Comparison of ENCODE assay signal across 20 mouse cellular contexts in genomic region chr19:55582896-55583653, GRCm38 (mm10).
"Had no signal": no experiment of that assay in that cellular context is flagged by ENCODE, and none has a peak within 500 bp of the region (broad histone marks: within the 10 kb centered on the region; RNA-seq: fewer than 3 reads in every experiment).

No protein-coding gene starts in this region.

- H3K4me3 ChIP-seq: left cerebral cortex, adult 2 months; limb, embryonic 13.5 days; liver, embryonic 13.5 days; megakaryocyte, embryonic 14.5 days; midbrain, embryonic 10.5 days; neural tube, embryonic 12.5 days; neural tube, embryonic 15.5 days had no signal

- ATAC-seq: intestine, embryonic 16.5 days had no signal

- H3K4me2 ChIP-seq: limb, embryonic 13.5 days; liver, embryonic 13.5 days; neural tube, embryonic 12.5 days; neural tube, embryonic 15.5 days had no signal

- H3K27ac ChIP-seq: left cerebral cortex, adult 2 months; limb, embryonic 13.5 days; liver, embryonic 13.5 days; midbrain, embryonic 10.5 days; neural tube, embryonic 12.5 days; neural tube, embryonic 15.5 days had no signal

- H3K9me3 ChIP-seq: limb, embryonic 13.5 days; liver, embryonic 13.5 days; megakaryocyte, embryonic 14.5 days; midbrain, embryonic 10.5 days; neural tube, embryonic 12.5 days; neural tube, embryonic 15.5 days had no signal

- H3K27me3 ChIP-seq: liver, embryonic 13.5 days; megakaryocyte, embryonic 14.5 days had no signal

- H3K36me3 ChIP-seq: limb, embryonic 13.5 days; liver, embryonic 13.5 days; midbrain, embryonic 10.5 days; neural tube, embryonic 12.5 days; neural tube, embryonic 15.5 days had no signal

- H3K9ac ChIP-seq: limb, embryonic 13.5 days; liver, embryonic 13.5 days; neural tube, embryonic 12.5 days; neural tube, embryonic 15.5 days had no signal

- DNase-seq: kidney, adult 18-20 months; kidney, postnatal 10 days; kidney, postnatal 36 days; layer of hippocampus, postnatal 36 days; liver, embryonic 13.5 days; lung, adult 2 months; lung, postnatal 10 days; lung, postnatal 36 days; midbrain, embryonic 14.5 days; right cerebral cortex, adult 18-20 months; right cerebral cortex, postnatal 14 days; right cerebral cortex, postnatal 4 days; thymus, postnatal 4 days had no signal
